Mouse (Mus musculus) liver, embryonic 11.5 days (tissue): ENCODE measurements around the gene Map4k3. TPM values are rescaled to one million over a fixed set of nuclear protein-coding genes. Genes with fewer than 3 reads are reported as not detected.

Experiments used
- ATAC-seq: fragments of 200-750 bp; cut with Nextera tagmentation; replicated peaks from 2 replicates; pipeline ENCODE4 v1.8.0; 2017; ENCODE audit warnings: moderate number of reproducible peaks, mild to moderate bottlenecking, moderate TSS enrichment, moderate library complexity; ENCODE audit not compliant: low FRiP score
- DNase-seq: peaks from one replicate; pipeline ENCODE4 v3.0.0-alpha.2; 2017; ENCODE audit warnings: low spot score
- H3K27ac ChIP-seq: fragments of 300-500 bp; sonication (generic); 2 replicates; pipeline ENCODE4 v1.5.1; 2014; ENCODE audit warnings: mild to moderate bottlenecking, low read depth, low read length, control low read depth
- H3K27me3 ChIP-seq: fragments of 300-500 bp; sonication (generic); replicated peaks from 2 replicates; pipeline ENCODE4 v1.6.1; 2014; ENCODE audit warnings: low read length, mixed read lengths; ENCODE audit not compliant: control insufficient read depth, insufficient read depth
- H3K36me3 ChIP-seq: fragments of 300-500 bp; sonication (generic); 2 replicates; pipeline ENCODE4 v1.6.1; 2014; ENCODE audit warnings: mild to moderate bottlenecking, low read length, moderate library complexity, mixed read lengths; ENCODE audit not compliant: control insufficient read depth, insufficient read depth
- H3K4me1 ChIP-seq: fragments of 300-500 bp; sonication (generic); replicated peaks from 2 replicates; pipeline ENCODE4 v1.6.1; 2014; ENCODE audit warnings: low read length, mixed read lengths; ENCODE audit not compliant: control insufficient read depth, insufficient read depth
- H3K4me2 ChIP-seq: fragments of 300-500 bp; sonication (generic); 2 replicates; pipeline ENCODE4 v1.6.1; 2014; ENCODE audit warnings: mild to moderate bottlenecking, control low read depth, moderate library complexity
- H3K4me3 ChIP-seq: fragments of 300-500 bp; sonication (generic); 2 replicates; pipeline ENCODE4 v1.5.1; 2014; ENCODE audit warnings: low read depth, low read length, control low read depth
- H3K9ac ChIP-seq: fragments of 300-500 bp; sonication (generic); 2 replicates; pipeline ENCODE4 v1.6.1; 2014; ENCODE audit warnings: low read depth, low read length, control low read depth
- H3K9me3 ChIP-seq: fragments of 300-500 bp; sonication (generic); 2 replicates; pipeline ENCODE4 v1.6.1; 2016; ENCODE audit warnings: low read length, inconsistent platforms, mixed read lengths; ENCODE audit not compliant: control insufficient read depth
- WGBS: fragments of 180-500 bp; shearing (Covaris S2); extraction: QIAGEN DNeasy Blood & Tissue Kit; methylation state at CpG from one replicate; pipeline ENCODE4 v1.1.7; 2014; 5-methylcytosine and 5-hydroxymethylcytosine counted together
- polyA plus RNA-seq: library from polyadenylated mRNA; unstranded; fragments of >200 nt; fragmentation: Nextera tagmentation; extraction: Ambion mirVana; gene quantifications from 2 replicates; pipeline ENCODE4 v1.2.1, GENCODE M21; 2014

Gene Map4k3
- polyA plus RNA-seq, 1 experiment from 2014 or later, result 9.9 TPM

DNA sequence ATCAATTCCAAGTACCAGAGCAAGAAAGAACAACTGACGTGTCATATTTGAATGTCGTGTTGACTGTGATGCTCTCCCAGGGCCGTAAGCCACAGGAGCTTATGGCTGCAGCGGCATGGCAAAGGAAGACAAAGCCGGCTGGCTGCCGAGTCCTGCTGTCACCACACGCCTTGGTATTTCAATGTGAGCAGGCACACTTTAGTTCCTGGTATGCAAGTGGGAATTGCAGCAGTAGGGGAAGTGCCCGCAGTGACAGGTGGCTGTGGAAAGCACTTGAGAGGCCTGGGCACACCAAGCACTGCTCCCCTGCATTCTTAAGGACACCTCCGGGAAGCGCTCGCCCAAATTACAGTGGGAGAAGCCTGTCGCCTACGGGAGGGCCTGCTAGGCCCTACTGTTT is 108.7 kb downstream of the Map4k3 start:
- Histone ChIP-seq H3K9me3 (no peaks in the 10 kb centered on the region), H3K4me1 (no peaks in the 10 kb centered on the region), H3K36me3 (0 out of 2 replicates have a peak, but pooled peaks cover 3% of the 10 kb centered on the region), H3K27ac (no peak overlapping the region), H3K4me3 (no peak overlapping the region), H3K4me2 (no peak overlapping the region), H3K27me3 (no peaks in the 10 kb centered on the region), H3K9ac (no peak overlapping the region)
- ATAC-seq (no peak), DNase-seq (no peak)
- 89% methylated on average over 13 of the region's 13 CpGs for WGBS

DNA sequence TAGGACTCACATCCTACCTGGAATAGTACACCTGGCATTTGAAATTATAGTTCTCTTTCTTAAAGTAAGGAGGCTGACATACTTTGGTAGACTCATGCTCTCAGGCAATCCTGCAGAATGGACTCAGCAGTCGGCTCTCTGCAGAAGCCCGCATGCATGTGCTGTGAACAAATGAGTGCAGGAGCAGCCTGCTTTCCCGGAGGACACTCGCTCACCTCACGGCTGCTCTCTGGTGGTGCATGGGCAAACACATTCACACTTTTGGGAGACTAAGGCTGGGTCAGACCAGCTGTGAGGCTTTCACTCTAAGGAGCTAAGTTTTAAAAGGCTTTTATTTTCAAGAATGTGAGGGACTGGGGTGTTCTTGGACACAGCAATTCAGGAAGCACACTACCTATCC is 109.4 kb downstream of the Map4k3 start:
- no peaks in the 10 kb centered on the region for H3K9me3 ChIP-seq
- ATAC-seq (no peak), DNase-seq (no peak)
- H3K9ac ChIP-seq, result no peak overlapping the region
- no peak overlapping the region for H3K4me3 ChIP-seq
- H3K36me3 ChIP-seq, result 0 out of 2 replicates have a peak, but pooled peaks cover 3% of the 10 kb centered on the region
- no peak overlapping the region for H3K4me2 ChIP-seq
- H3K4me1 ChIP-seq, result no peaks in the 10 kb centered on the region
- no peak overlapping the region for H3K27ac ChIP-seq
- H3K27me3 ChIP-seq, result no peaks in the 10 kb centered on the region
- 80% methylated on average over 5 of the region's 5 CpGs for WGBS

DNA sequence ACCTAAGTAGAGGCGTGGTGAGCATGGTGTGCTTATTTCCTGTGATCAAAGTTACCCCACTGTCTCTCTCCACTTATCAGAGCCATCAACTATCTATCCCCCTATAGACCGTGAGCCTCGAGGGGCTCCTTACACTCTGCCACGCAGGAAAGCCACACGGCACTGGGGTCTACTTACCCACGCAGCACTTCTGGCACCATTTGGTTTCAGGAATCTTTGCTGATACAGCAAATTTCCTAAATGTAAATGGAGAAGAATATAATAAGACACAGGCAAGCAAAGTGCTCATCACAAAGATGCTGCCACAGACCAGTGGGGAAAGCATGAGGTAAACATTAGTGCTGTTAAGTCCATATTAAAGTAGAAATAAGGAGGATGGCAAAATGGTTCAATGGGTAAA is 124.5 kb downstream of the Map4k3 start:
- Histone ChIP-seq H3K36me3 (peaks cover 23% of the 10 kb centered on the region), H3K9me3 (no peaks in the 10 kb centered on the region), H3K27me3 (no peaks in the 10 kb centered on the region), H3K9ac (no peak overlapping the region), H3K27ac (no peak overlapping the region), H3K4me2 (no peak overlapping the region), H3K4me3 (no peak overlapping the region), H3K4me1 (no peaks in the 10 kb centered on the region)
- DNase-seq, result no peak
- ATAC-seq, result no peak
- WGBS, result 88% methylated on average over 6 of the region's 6 CpGs

DNA sequence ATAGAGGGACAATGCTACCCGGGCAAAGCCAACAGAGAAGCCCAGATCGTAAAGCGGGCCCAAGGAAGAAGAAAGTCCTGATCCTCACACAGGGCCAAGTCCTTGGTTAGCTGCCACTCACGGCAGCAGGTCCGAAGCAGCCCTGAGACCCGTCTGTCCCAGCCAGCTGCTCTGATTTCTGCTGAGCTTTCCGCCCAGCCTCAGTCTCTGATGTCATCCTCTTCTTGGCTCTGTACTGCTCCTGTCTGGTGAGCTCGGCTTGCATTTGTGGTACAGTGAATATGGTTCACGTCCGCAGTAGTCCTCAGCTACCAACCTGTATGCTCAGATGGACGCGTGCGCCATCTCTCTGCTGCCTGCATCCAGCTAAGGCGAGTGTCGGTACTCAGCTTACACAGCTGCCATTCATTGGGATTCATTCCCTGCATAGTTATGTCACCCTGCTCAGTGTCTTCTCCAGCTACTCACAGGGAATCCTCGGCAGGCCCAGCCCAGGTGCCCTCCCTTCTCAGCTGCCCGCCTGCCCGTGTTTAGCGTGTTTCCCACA is 125.1 kb downstream of the Map4k3 start:
- no peak overlapping the region for H3K4me2 ChIP-seq
- no peak overlapping the region for H3K27ac ChIP-seq
- no peak for DNase-seq
- H3K27me3 ChIP-seq, result no peaks in the 10 kb centered on the region
- peaks cover 16% of the 10 kb centered on the region for H3K36me3 ChIP-seq
- H3K9me3 ChIP-seq, result no peaks in the 10 kb centered on the region
- H3K4me3 ChIP-seq, result no peak overlapping the region
- H3K9ac ChIP-seq, result no peak overlapping the region
- H3K4me1 ChIP-seq, result no peaks in the 10 kb centered on the region
- 93% methylated on average over 19 of the region's 19 CpGs for WGBS
- no peak for ATAC-seq

DNA sequence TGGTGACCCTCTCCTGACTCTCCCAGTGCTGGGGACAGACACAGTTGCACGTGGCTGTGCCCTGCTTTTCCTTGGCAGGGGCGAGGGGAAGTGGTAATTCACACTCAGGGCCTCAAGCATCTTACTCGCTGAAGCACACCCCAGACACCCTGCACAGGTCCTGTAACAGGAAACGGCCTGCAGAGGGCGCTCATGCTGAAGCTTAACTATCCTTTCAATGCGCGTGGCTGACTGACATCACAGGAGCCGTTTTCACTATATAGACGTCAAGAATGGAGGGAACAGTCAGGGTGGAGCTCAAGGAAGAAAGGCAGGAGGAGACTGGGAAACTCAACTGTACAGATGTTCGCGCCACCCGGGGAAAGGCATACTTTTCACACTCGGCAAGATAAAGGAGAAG is 126.9 kb downstream of the Map4k3 start:
- Histone ChIP-seq H3K9me3 (no peaks in the 10 kb centered on the region), H3K9ac (no peak overlapping the region), H3K4me1 (no peaks in the 10 kb centered on the region), H3K4me3 (no peak overlapping the region), H3K27me3 (no peaks in the 10 kb centered on the region), H3K4me2 (no peak overlapping the region), H3K27ac (no peak overlapping the region), H3K36me3 (peaks cover 16% of the 10 kb centered on the region)
- 62% methylated on average over 13 of the region's 13 CpGs for WGBS
- DNase-seq (no peak), ATAC-seq (no peak)

DNA sequence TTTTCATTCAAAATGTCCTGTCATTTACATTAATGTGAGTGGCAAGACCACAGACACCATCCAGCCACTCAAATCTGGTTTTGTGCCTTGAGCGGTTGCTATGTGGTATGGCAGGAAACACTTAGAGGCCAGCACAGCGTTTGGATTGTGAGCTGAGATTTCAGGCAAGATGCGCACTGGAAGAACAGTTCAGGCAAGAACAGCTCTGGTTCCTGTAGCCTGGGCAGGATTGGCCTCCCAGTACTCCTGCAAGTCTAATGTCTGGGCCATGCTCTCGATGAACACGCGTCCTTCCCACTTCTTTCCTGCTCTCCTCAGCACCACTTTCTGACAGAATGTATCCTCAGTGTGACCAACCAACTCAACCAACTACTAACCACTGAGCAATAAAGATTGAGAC is 145.2 kb downstream of the Map4k3 start:
- Histone ChIP-seq H3K4me3 (no peak overlapping the region), H3K4me1 (no peaks in the 10 kb centered on the region), H3K27ac (no peak overlapping the region), H3K27me3 (no peaks in the 10 kb centered on the region), H3K9ac (no peak overlapping the region), H3K36me3 (peaks cover 2% of the 10 kb centered on the region; the same call in 1 of the 2 replicates), H3K9me3 (no peaks in the 10 kb centered on the region), H3K4me2 (no peak overlapping the region)
- WGBS, result 90% methylated on average over 6 of the region's 6 CpGs
- no peak for ATAC-seq
- DNase-seq, result no peak

DNA sequence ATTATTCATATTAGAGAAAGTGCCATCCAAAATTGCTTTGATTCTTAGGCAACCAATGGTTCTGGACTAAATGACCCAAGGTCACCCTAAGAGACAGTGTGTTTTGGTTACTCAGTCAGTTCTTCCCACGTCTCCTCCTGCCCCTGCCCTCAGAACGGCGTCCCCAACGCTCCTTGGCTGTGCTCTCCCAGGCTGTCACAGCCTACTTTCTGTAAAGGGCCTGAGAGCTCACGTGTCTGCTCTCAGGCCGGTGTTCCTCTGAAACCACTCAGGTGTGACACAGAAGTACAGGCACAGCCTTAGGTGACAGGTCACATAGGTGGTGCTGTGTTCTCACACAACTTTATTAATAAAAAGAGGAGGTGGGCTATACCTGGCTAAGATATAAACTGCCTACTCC is 148.4 kb downstream of the Map4k3 start:
- H3K9ac ChIP-seq, result no peak overlapping the region
- no peaks in the 10 kb centered on the region; the same call in 1 of the 2 replicates for H3K27me3 ChIP-seq
- 87% methylated on average over 6 of the region's 6 CpGs for WGBS
- no peak for DNase-seq
- H3K4me3 ChIP-seq, result no peak overlapping the region
- no peaks in the 10 kb centered on the region for H3K4me1 ChIP-seq
- peaks cover 2% of the 10 kb centered on the region; the same call in 1 of the 2 replicates for H3K36me3 ChIP-seq
- no peaks in the 10 kb centered on the region for H3K9me3 ChIP-seq
- H3K4me2 ChIP-seq, result no peak overlapping the region
- ATAC-seq, result no peak
- no peak overlapping the region for H3K27ac ChIP-seq

DNA sequence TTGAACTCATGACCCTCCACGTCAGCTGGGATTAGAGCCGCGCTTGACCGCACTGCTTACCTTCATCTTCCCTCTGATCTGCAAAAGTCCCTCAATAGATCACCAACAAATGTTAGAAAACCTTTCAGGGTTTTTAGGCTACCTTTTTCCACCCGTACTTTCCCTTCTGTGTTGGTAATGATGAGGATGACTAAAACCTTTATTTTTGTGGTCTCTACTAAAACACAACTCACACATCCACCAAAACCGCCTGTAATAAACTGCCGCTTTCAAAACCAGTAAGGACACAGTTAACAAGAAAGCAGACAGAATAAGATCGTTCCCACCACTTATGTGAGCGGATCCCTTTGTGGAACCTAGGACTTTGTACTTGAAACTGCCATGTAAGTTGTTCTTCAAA is 149.2 kb downstream of the Map4k3 start:
- WGBS, result 88% methylated on average over 9 of the region's 9 CpGs
- 0 out of 2 replicates have a peak, but pooled peaks cover 2% of the 10 kb centered on the region for H3K36me3 ChIP-seq
- no peaks in the 10 kb centered on the region for H3K4me1 ChIP-seq
- no peak overlapping the region for H3K9ac ChIP-seq
- no peak overlapping the region for H3K4me2 ChIP-seq
- no peaks in the 10 kb centered on the region; the same call in 1 of the 2 replicates for H3K27me3 ChIP-seq
- ATAC-seq, result no peak
- DNase-seq, result no peak
- H3K27ac ChIP-seq, result no peak overlapping the region
- H3K4me3 ChIP-seq, result no peak overlapping the region
- H3K9me3 ChIP-seq, result no peaks in the 10 kb centered on the region

DNA sequence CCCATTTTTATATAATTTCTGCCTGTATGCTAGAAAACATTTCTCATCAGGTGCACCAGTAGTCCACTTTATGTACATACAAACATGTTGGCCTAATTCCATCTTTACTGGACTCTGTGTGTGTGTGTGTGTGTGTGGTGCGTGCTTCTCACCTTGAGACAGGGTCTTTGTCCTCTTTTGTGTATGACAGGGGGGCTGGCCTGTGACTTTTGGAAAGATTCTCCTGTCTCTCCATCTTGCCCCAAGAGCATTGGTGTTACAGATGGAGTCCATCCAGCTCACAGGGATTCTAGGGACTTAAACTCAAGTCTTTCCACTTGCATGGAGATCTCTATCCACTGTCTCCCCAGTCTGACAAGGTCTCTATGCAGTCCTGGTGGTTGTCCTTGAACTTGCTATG is 150.2 kb downstream of the Map4k3 start:
- DNase-seq, result no peak
- 83% methylated on average over 1 of the region's 1 CpGs for WGBS
- no peaks in the 10 kb centered on the region for H3K4me1 ChIP-seq

More for the DNA sequence above, 150.2 kb downstream of the Map4k3 start:
- Histone ChIP-seq H3K27me3 (no peaks in the 10 kb centered on the region; the same call in 1 of the 2 replicates), H3K9me3 (no peaks in the 10 kb centered on the region), H3K4me3 (no peak overlapping the region), H3K4me2 (no peak overlapping the region), H3K36me3 (no peaks in the 10 kb centered on the region), H3K9ac (no peak overlapping the region), H3K27ac (no peak overlapping the region)
- no peak for ATAC-seq
